Mouse (Mus musculus): ENCODE data around the gene Slc22a15. TPM values are rescaled to one million over a fixed set of nuclear protein-coding genes. Genes with fewer than 3 reads are reported as not detected.

Slc22a15 gene
- polyA plus RNA-seq, 1 experiment from 2014 or later, result 6.4 TPM

- no peak overlapping the region for H3K27ac ChIP-seq
- no peaks in the 10 kb centered on the region for H3K4me1 ChIP-seq
- no peak overlapping the region for H3K4me3 ChIP-seq (replicated peaks)
- H3K9ac ChIP-seq, result no peak overlapping the region
- 87% methylated on average over 6 of the region's 6 CpGs for WGBS
- H3K4me2 ChIP-seq, result no peak overlapping the region
- H3K27me3 ChIP-seq, result no peaks in the 10 kb centered on the region
- no peak for ATAC-seq (ENCODE audit: low FRiP score)
- no peaks in the 10 kb centered on the region for H3K36me3 ChIP-seq (replicated peaks)
- 0 out of 2 replicates have a peak, but pooled peaks cover 2% of the 10 kb centered on the region for H3K9me3 ChIP-seq
Observed at GRCm38 (mm10) chr3:101851363-101851762, 72.9 kb downstream of the Slc22a15 start.

- Histone ChIP-seq H3K36me3 (replicated peaks) (no peaks in the 10 kb centered on the region), H3K4me3 (replicated peaks) (no peak within 1 kb of the TSS), H3K27me3 (no peaks in the 10 kb centered on the region), H3K4me2 (no peak within 1 kb of the TSS), H3K9ac (no peak within 1 kb of the TSS), H3K4me1 (no peaks in the 10 kb centered on the region), H3K27ac (no peak within 1 kb of the TSS), H3K9me3 (no peaks in the 10 kb centered on the region)
- no peak for ATAC-seq (ENCODE audit: low FRiP score)
- WGBS, result 76% methylated on average over 5 of the region's 5 CpGs
Observed at GRCm38 (mm10) chr3:101848816-101849215, 75.4 kb downstream of the Slc22a15 start, which contains the start of gene Mab21l3. Gene Mab21l3 (minus strand): TSS chr3:101848959.

- 70% methylated on average over 4 of the region's 4 CpGs for WGBS
- Histone ChIP-seq H3K9ac (no peak overlapping the region), H3K4me2 (no peak overlapping the region), H3K36me3 (replicated peaks) (no peaks in the 10 kb centered on the region), H3K27ac (no peak overlapping the region), H3K4me3 (replicated peaks) (no peak overlapping the region), H3K4me1 (no peaks in the 10 kb centered on the region), H3K27me3 (no peaks in the 10 kb centered on the region), H3K9me3 (no peaks in the 10 kb centered on the region)
- no peak for ATAC-seq (ENCODE audit: low FRiP score)
Observed at GRCm38 (mm10) chr3:101846096-101846495, 78.2 kb downstream of the Slc22a15 start.

DNA sequence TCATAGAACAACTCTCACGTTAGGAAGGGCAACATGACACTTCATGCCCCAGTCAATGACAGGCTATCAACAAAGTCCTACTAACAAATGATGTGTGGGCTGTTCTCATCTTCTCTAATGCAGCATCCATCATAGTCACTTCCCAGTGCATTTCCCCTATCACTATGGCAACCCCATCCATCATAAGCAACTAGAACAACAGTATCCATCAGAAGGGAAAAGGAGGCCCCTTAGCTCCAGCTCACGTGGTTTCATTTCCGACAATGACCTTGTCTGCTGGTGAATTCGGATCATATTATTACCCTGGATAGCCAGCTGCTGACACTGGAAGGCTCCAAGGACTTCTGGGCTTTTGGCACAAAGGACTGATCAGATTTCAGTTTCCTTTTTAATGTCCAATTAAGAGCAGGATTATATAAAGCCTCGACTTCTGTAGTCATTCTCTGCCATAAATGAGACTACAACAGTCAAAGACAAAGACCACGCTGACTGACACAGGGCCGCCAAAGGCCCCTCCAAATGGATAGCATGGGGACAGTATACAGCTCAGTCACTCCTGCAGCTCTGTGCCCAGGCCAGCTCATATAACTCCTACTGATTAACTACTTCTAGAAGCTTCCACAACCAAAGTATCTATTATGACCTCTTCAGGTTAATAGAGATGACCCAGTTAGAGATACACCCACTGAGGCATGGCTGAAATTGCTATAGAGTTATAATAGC lies 81.7 kb downstream of the Slc22a15 start:
- Histone ChIP-seq H3K4me2 (no peak overlapping the region), H3K9me3 (no peaks in the 10 kb centered on the region), H3K4me1 (no peaks in the 10 kb centered on the region), H3K36me3 (replicated peaks) (no peaks in the 10 kb centered on the region), H3K27me3 (no peaks in the 10 kb centered on the region), H3K4me3 (replicated peaks) (no peak overlapping the region), H3K27ac (no peak overlapping the region), H3K9ac (no peak overlapping the region)
- 71% methylated on average over 7 of the region's 7 CpGs for WGBS
- no peak for ATAC-seq (ENCODE audit: low FRiP score)

- H3K4me3 ChIP-seq (replicated peaks), result no peak overlapping the region
Observed at GRCm38 (mm10) chr3:101839327-101839726, 84.9 kb downstream of the Slc22a15 start.

DNA sequence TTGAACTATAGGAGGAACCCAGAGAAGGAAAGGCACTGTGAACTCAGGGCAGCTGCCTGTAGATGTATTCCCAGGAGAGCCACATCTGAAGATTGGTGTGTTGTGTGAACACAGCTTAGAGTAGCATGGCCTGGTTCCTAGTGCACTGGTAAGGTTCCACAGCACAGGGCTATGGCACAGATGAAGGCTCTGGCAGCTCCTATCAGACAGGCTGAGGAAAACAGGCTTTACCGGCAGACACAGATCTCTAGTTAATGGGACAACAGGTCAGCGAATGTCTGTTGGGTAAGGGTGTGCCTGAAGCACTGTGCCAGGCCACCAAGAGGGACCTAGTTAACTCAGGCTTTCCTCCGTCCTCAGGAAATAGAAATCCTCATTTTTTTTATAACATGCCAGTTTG lies 87.3 kb downstream of the Slc22a15 start:
- no peaks in the 10 kb centered on the region for H3K36me3 ChIP-seq (replicated peaks)
- no peak overlapping the region for H3K9ac ChIP-seq
- no peaks in the 10 kb centered on the region for H3K9me3 ChIP-seq
- 97% methylated on average over 3 of the region's 3 CpGs for WGBS
- H3K4me1 ChIP-seq, result peaks cover 15% of the 10 kb centered on the region
- no peak overlapping the region for H3K4me3 ChIP-seq (replicated peaks)
- no peaks in the 10 kb centered on the region for H3K27me3 ChIP-seq
- H3K27ac ChIP-seq, result no peak overlapping the region
- no peak overlapping the region for H3K4me2 ChIP-seq
- ATAC-seq (ENCODE audit: low FRiP score), result no peak

More at GRCm38 (mm10) chr3:101839327-101839726, 84.9 kb downstream of the Slc22a15 start:
- Histone ChIP-seq H3K36me3 (replicated peaks) (no peaks in the 10 kb centered on the region), H3K27ac (no peak overlapping the region), H3K4me2 (no peak overlapping the region), H3K9ac (no peak overlapping the region), H3K27me3 (no peaks in the 10 kb centered on the region), H3K4me1 (peaks cover 15% of the 10 kb centered on the region), H3K9me3 (no peaks in the 10 kb centered on the region)
- 90% methylated on average over 9 of the region's 9 CpGs for WGBS
- no peak for ATAC-seq (ENCODE audit: low FRiP score)

DNA sequence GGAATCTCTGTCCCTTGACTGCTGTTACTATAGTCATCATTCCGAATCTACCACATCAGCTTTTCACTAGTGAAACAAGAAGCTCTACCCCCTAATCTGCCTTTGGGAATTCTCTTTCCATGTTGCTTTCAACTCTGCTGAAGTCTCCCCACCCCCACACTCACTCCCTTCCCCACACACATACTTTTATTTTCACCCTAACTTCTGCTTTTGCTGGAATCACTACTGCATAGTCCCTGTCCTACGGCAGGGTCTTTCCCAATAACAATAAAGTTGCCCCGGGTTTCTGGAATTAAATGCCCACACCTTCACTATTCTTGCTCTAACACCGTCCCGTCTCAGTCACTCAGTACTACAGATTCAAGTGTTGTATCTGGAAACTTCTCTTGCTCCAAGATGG lies 87.7 kb downstream of the Slc22a15 start:
- H3K27me3 ChIP-seq, result no peaks in the 10 kb centered on the region
- no peaks in the 10 kb centered on the region for H3K9me3 ChIP-seq
- peak overlapping the region; percentile 45 for H3K4me2 ChIP-seq
- no peak for ATAC-seq (ENCODE audit: low FRiP score)
- 67% methylated on average over 5 of the region's 5 CpGs for WGBS
- no peak overlapping the region for H3K27ac ChIP-seq
- no peak overlapping the region; the same call in 1 of the 2 replicates for H3K9ac ChIP-seq
- H3K4me1 ChIP-seq, result peaks cover 15% of the 10 kb centered on the region
- no peaks in the 10 kb centered on the region for H3K36me3 ChIP-seq (replicated peaks)
- H3K4me3 ChIP-seq (replicated peaks), result no peak overlapping the region

DNA sequence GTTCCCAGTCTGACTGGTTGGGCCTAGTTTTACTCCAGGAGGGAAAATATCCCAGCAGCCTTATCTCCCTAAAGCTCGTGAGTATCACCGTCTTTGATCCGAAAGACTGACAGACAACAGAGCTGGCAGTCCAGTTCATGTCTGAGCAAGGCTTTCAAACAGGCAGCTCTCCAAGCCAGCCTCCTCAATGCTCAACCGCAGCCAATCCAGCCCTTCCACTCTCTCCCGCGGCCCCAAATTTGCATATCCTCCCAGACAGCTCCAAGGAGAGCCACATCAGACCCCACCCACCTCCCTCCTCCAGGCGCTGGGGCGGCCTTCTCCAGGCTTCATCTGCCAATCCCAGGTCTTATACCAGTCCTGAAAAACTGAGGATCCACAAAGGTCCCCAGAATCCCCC lies 88.2 kb downstream of the Slc22a15 start:
- Histone ChIP-seq H3K4me1 (peaks cover 15% of the 10 kb centered on the region), H3K27me3 (no peaks in the 10 kb centered on the region), H3K4me2 (peak overlapping the region; percentile 45), H3K4me3 (replicated peaks) (no peak overlapping the region), H3K36me3 (replicated peaks) (no peaks in the 10 kb centered on the region), H3K27ac (no peak overlapping the region), H3K9me3 (no peaks in the 10 kb centered on the region), H3K9ac (no peak overlapping the region; the same call in 1 of the 2 replicates)
- WGBS, result under 1% methylated on average over 8 of the region's 8 CpGs
- ATAC-seq (ENCODE audit: low FRiP score), result peak; percentile 96

GRCm38 (mm10) chr3:101831189-101831858 lies 92.9 kb downstream of the Slc22a15 start:
- peaks cover 12% of the 10 kb centered on the region for H3K4me1 ChIP-seq
- H3K27me3 ChIP-seq, result no peaks in the 10 kb centered on the region
- WGBS, result 36% methylated on average over 10 of the region's 10 CpGs
- H3K27ac ChIP-seq, result no peak overlapping the region
- no peak overlapping the region for H3K4me3 ChIP-seq (replicated peaks)
- no peak for ATAC-seq (ENCODE audit: low FRiP score)
- no peaks in the 10 kb centered on the region for H3K36me3 ChIP-seq (replicated peaks)
- no peak overlapping the region for H3K4me2 ChIP-seq
- H3K9ac ChIP-seq, result no peak overlapping the region
- H3K9me3 ChIP-seq, result no peaks in the 10 kb centered on the region

DNA sequence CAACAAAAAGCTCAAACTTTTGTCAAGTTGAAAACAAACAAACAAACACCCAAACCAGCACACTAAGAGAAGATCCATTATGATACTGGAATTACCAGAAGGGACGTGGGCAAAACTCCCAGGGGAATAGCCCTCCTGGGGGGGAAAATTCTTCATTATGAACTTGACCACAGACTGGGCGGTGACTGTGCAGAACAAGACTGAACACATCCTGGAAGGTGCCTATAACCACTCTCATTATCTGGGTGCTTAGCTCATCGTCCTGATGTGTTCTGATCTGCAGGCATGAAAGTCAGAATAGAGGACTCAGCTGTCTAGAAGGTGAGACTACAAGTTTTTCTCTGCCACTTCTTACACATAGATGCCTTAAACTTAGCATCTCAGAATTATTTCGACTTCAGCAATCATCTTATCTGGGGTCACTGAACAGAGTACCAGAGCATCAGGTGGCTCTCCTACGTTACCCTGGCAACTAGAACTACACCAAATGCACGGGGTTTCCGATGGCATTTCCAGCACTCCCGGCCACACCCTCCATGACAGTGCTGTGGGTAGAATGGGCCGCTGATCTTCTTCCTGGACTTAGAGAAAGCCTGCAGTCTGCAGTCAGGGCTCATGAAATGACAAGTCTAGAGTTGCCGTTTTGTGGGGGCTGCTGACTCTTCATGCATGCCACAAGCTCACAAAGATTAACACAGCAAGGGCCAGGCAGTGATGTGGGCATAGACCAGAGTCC lies 94.2 kb downstream of the Slc22a15 start:
- no peak overlapping the region for H3K9ac ChIP-seq
- no peaks in the 10 kb centered on the region for H3K9me3 ChIP-seq
- no peaks in the 10 kb centered on the region for H3K27me3 ChIP-seq
- H3K27ac ChIP-seq, result no peak overlapping the region
- 81% methylated on average over 10 of the region's 10 CpGs for WGBS
- H3K36me3 ChIP-seq (replicated peaks), result no peaks in the 10 kb centered on the region
- H3K4me3 ChIP-seq (replicated peaks), result no peak overlapping the region
- no peaks in the 10 kb centered on the region; the same call in 1 of the 2 replicates for H3K4me1 ChIP-seq
- no peak overlapping the region for H3K4me2 ChIP-seq
- ATAC-seq (ENCODE audit: low FRiP score), result no peak

- H3K4me1 ChIP-seq, result no peaks in the 10 kb centered on the region; the same call in 1 of the 2 replicates
- no peak overlapping the region for H3K4me3 ChIP-seq (replicated peaks)
- H3K27me3 ChIP-seq, result no peaks in the 10 kb centered on the region
- H3K4me2 ChIP-seq, result no peak overlapping the region
- H3K27ac ChIP-seq, result no peak overlapping the region
- ATAC-seq (ENCODE audit: low FRiP score), result no peak
- H3K9me3 ChIP-seq, result no peaks in the 10 kb centered on the region
- no peak overlapping the region for H3K9ac ChIP-seq
- no peaks in the 10 kb centered on the region for H3K36me3 ChIP-seq (replicated peaks)
- 32% methylated on average over 3 of the region's 3 CpGs for WGBS
Observed at GRCm38 (mm10) chr3:101828595-101828994, 95.7 kb downstream of the Slc22a15 start.

DNA sequence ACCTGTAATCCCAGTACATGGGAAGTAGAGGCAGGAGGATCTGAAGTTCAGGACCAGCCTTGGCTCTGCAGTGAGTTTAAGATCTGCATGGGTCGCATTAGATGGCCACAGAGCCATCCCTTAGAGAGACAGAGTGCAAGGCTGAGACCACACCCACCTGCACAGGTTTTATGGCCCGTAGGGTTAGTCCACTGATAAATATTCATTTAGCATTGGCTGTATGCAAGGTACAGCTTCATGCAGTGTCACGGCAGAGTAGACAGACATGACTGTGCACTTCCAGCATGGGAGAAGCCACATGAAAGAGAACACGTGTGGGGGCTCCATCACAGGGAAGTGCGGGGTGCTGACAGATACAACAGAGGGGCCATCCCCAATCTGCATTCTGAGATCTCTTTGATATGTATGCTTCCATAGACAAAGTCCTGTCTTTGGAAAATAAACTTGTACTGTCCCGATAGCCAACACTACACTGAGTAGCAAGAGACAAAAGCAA lies 97.0 kb downstream of the Slc22a15 start:
- H3K9me3 ChIP-seq, result no peaks in the 10 kb centered on the region
- no peaks in the 10 kb centered on the region for H3K36me3 ChIP-seq (replicated peaks)
- no peak overlapping the region for H3K27ac ChIP-seq
- H3K4me1 ChIP-seq, result no peaks in the 10 kb centered on the region; the same call in 1 of the 2 replicates
- no peak overlapping the region for H3K4me2 ChIP-seq
- no peaks in the 10 kb centered on the region for H3K27me3 ChIP-seq
- ATAC-seq (ENCODE audit: low FRiP score), result no peak
- no peak overlapping the region for H3K4me3 ChIP-seq (replicated peaks)
- H3K9ac ChIP-seq, result no peak overlapping the region
- WGBS, result 91% methylated on average over 6 of the region's 6 CpGs
